Mouse (Mus musculus) gastrocnemius, adult 8-10 months (tissue): ENCODE data around the gene Sumo2. TPM values are rescaled to one million over a fixed set of nuclear protein-coding genes. Genes with fewer than 3 reads are reported as not detected.
"Not testable (repeated sequence)": the region's sequence is repeated elsewhere in the genome, so short reads cannot be mapped to it uniquely, and the experiment has no call there.

Experiments
- DNase-seq, 2 experiments: peaks; one replicate each; pipeline ENCODE4 v3.0.0; 2022; ENCODE audit warnings: low spot score in 2 of 2
- total RNA-seq, 4 experiments: library from RNA; stranded (reverse); gene quantifications; 2 replicates each; pipeline ENCODE4 v1.2.4; 2022

The Sumo2 gene
- 100 to 1,000 TPM; 138 to 163 (median 141) TPM for total RNA-seq

- DNase-seq, result peak; percentile 99
Observed at GRCm38 (mm10) chr11:115536038-115536681, at the start of gene Sumo2. Gene Sumo2, minus strand, starts transcription at chr11:115536276.

DNA sequence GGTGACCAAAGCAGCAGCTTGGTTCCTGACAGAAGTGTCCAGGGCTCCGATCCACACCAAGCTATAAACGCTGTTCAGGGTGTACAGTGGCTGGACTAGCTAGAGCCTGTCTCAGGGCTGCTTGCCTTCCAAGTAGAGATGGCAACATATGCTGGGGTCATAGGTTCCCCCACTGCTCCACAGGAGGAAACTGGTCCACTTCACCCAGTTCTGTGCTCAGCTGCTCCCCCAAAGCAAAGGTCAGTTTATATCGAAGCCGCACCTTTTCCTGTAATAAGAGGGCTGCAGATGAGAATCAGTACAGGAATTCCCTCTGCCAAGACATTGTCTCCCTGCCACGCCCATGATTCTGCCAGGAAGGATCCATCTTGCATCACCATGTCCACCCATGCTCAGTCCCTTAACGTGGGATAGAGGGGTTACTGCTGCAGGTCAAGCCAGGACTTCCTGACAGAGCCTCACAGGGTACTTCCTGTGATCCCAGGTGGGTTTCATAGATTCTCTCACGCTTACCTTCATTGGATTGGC, 49.6 kb upstream of the Sumo2 start:
- no peak for DNase-seq

GRCm38 (mm10) chr11:115584376-115585073, 48.4 kb upstream of the Sumo2 start:
- DNase-seq, result no peak

DNA sequence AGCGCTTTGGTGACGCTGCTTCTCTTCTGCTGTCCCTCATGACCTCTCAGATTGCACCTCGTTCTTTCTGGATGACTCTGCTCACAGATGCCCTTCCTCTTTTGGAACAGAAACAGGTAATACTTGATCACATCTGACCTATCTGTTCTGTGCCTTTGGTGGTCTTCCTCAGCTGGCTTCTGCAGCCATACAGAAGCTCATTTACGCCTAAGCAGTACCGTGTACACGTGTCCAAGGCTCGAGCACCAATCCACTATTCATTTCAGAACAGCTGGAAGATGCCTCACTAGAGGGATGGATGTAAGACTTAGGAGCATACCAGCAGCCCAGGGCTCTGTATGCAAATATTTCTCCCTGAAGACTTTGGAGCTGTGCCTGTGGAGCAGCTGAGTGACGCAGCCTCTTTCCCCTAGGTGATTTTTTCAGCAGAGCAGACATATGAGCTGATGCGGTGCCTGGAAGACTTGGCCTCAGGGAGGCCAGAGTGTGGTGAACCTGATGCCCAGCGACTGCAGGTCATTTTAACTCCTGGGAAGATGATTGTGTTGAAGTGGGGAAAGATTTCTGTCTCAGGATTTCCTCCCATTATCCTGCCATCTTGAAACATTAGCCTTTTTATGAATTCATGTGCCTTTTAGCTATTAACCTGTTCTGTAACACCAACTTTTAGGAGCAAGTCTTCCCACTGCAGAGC, 47.0 kb upstream of the Sumo2 start:
- DNase-seq, result no peak

- DNase-seq, result no peak
Observed at GRCm38 (mm10) chr11:115579080-115579479, 43.0 kb upstream of the Sumo2 start.

DNA sequence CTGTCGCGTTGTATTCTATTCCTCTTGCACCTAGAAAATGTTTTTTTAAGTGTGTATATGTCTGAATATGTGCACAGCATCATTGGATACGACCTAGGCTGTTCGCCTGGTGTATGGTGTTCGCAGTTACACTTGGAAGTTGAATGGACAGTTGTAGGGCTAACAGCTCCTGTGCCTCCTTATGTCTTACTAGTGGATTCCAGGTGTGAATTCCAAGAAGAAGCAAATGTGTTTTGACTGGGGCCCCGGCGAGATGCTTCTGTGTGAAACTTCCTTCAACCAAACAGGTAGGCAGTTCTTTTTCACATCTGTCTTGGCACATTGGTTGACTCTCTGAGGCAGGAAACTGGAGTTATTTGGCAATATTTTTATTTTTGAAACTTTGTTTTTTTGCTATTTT, 28.9 kb upstream of the Sumo2 start:
- no peak for DNase-seq

DNA sequence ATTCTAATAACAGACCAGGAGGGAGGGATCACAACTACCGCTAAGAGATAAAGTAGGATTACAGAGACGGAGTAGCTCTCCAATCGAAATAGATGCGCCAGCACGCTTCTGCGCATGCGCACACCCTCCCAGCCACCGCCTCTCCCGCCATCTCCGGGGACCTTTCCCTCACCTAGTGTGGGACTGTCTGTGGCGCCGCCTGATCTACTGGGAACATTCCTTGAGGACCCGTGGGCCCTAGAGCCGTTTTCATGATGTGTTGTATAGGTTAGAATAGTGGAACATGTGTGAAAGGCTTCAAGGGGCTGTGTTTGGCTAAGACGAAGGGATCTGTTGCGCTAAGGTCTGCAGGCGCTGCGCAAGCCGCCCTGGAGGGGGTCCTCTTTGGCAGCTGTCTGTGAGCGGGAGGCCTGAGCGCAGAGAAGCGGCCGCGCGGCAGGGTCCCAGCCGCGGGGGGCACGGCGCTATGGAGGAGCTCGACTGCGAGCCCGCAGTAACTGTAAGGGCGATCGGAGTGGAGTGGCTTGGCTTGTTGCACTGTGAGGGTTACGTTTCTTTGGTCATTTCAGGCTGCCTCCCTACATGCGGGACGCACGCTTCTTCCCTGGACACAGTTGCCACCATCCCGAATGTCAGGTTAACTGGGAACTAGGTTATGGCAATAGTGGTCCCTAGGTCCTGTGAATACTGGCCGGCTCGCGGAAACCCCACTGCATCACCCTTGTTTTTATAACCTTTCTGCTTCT, 28.2 kb upstream of the Sumo2 start, which contains the start of gene Nup85:
Gene Nup85 (plus strand): TSS at position 371 of the 746 bp plus-strand sequence.
- peak; percentile 95 to 97 for DNase-seq

- DNase-seq, result no peak
Observed at GRCm38 (mm10) chr11:115563406-115563805, 27.3 kb upstream of the Sumo2 start.

DNA sequence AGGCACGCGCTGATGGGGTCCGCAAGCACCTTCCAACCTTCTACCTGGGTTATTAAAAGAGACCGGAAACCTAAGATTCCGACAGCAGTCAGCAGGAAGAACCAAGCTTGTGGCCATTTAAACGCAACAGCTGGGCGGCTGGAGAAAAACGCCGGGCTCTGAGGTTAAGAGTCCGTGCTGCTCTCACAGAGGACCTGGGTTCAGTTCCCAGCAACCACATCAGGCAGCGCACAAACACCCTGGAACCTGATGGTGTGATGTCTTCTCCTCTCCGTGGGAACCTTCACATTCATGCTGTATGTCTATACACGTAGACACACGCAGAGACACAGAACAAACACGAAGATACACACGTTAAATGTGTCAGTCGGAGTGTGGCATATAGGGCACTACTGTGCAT, 19.6 kb upstream of the Sumo2 start:
- no peak for DNase-seq

DNA sequence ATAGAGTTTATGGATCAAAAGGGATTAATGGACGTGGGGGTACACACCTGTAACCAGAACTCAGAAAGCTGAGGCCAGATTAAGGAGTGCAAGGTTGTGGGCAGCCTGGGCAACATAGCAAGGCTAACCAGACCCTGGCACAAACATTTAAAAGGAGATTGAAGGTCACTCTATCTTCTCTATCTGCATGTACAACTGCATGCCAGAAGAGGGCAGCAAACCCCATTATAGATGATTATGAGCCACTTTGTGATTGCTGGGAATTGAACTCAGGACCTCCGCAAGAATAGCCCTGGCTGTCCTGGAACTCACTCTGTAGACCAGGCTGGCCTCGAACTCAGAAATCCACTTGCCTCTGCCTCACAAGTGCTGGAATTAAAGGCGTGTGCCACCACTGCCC, 16.7 kb upstream of the Sumo2 start:
- no peak for DNase-seq

GRCm38 (mm10) chr11:115543571-115543970, 7.5 kb upstream of the Sumo2 start:
- DNase-seq, result no peak

DNA sequence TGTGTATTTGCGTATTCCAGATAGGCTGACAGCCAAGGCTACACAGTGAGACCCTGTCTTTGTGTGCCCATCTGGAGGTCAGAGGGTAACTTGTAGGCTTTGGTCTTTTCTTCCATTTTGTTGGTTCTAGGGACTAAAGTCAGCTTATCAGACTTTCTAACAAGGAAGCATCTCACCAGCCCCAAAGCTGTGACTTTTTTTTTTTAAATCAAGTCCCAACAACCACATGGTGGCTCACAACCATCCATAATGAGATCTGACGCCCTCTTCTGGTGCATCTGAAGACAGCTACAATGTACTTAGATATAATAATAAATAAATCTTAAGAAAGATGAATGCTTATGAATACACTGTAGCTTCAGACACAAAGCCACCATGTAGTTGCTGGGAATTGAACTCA, 2.0 kb upstream of the Sumo2 start:
- no peak for DNase-seq

GRCm38 (mm10) chr11:115536856-115537568, 936 bp upstream of the Sumo2 start:
- DNase-seq, result no peak

- peak; percentile 30 to 55 for DNase-seq
Observed at GRCm38 (mm10) chr11:115535401-115536037, 557 bp downstream of the Sumo2 start.

GRCm38 (mm10) chr11:115534759-115535371, 1.2 kb downstream of the Sumo2 start:
- no peak for DNase-seq

DNA sequence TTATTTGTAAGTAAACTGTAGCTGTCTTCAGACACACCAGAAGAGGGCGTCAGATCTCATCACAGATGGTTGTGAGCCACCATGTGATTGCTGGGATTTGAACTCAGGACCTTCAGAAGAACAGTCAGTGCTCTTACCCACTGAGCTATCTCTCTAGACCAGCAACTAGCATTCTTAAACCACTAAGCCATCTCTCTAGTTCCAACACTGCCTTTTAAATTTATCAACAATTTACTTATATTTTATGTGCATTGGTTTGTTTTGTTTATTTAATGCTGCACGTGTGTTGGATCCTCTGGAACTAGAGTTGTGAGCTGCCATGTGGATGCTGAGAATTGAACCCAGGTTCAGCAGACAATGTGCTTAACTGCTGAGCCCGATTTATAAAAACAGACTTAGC, 9.6 kb downstream of the Sumo2 start:
- not testable (repeated sequence) for DNase-seq

GRCm38 (mm10) chr11:115522703-115523102, 13.4 kb downstream of the Sumo2 start:
- DNase-seq, result no peak

- DNase-seq, result no peak
Observed at GRCm38 (mm10) chr11:115522238-115522637, 13.8 kb downstream of the Sumo2 start.

GRCm38 (mm10) chr11:115521080-115521479, 15.0 kb downstream of the Sumo2 start:
- no peak for DNase-seq

DNA sequence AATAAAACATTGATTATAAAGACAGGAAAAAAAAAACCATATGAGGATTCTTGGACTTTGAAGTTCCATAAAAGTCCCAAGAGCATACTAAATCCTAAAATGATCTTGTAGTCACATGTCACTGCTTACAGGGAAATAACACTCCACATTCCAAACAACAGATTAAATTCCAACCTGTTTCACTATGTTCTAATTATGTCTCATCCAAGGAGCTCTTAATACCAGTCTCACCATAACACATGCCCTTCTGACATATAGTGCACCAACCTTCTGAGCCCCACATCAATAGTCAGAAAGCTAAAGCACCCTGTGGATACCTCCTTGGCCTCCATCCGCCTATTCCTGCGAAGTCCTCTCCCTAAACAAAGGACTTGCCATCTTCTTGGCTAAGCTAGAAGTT, 15.9 kb downstream of the Sumo2 start:
- DNase-seq, result no peak
